Mouse (Mus musculus): ENCODE measurements around the gene Nt5c2.

DNA sequence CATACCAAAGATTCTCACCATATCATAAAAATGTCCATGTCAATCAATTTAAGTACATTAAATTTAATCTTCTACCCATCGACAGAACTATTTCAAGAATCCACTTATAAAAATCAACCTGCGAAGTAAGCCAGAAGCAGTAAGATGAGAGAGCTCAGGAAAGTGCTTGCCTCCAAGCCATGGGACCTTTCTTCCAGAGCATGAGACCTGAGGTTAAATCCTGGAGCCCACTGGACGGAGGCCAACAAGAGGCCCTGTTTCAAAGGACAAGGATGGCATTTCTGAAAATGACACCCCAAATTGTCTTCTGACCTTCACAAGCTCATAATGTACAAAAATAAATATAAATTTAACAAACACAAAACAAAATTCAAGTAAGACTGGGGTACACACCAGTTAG is 61.4 kb downstream of the Nt5c2 start:
- no peak for TF ChIP-seq CTCF (IDR thresholded peaks at IDR 0.05; ENCODE audit: borderline replicate concordance, insufficient read depth, low read length)
- TF ChIP-seq POLR2A (IDR thresholded peaks at IDR 0.05; ENCODE audit: low read depth, low read length): no peak
